Mouse (Mus musculus): Measurements from ENCODE around the gene Lenep. TPM values are rescaled to one million over a fixed set of nuclear protein-coding genes. Genes with fewer than 3 reads are reported as not detected.

Gene Lenep
- polyA plus RNA-seq, 1 experiment = not detected

DNA sequence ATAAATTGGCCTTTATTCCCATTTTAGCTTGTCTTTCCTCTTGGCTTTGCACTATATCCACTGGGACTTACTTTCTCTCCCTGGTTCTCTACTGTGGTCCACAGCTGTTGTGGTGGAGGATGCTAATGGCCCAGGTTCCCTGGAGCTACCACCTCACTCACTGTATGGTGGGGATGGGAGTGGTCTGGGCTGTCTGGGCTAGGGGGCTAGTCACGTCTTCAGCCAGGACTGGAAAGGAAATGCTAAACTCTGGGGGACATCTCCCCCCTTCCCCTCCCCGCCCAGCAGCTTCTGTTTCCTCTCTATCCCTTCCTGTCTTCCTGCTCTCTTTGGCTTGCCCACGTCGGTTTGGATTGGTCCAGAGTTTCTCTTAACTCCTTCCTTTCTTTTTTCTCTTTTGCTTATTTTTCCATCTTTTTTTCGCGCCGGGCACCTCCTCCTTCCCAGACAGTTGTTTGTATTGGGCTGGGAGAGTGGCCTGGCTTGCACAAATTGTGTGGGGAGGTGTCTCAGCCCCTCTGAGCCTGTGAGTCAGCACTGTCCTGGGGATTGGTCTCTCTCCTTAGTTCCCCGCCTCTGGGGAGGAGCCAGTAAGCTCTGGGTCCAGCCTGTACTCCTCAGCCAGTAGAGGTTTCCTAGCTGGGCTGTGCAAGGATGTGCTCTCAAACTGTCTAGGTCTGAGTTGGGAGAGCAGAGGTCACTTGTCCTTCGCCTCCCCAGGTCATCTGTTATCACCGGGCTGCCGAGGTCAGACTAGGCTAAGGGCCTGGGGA, 18.6 kb upstream of the Lenep start:
- TF ChIP-seq POLR2A (IDR thresholded peaks at IDR 0.05; ENCODE audit: low read depth, low read length) = peak; percentile 100
- no peak for TF ChIP-seq CTCF (IDR thresholded peaks at IDR 0.05; ENCODE audit: borderline replicate concordance, insufficient read depth, low read length)
- Histone ChIP-seq H3K27ac (ENCODE audit: insufficient read depth, low read length) (peak overlapping the region; percentile 99), H3K4me3 (ENCODE audit: insufficient read depth, low read length) (peak overlapping the region; percentile 66), H3K4me1 (ENCODE audit: control insufficient read depth, insufficient read depth, low read length) (0 out of 2 replicates have a peak, but pooled peaks cover 4% of the 10 kb centered on the region)

DNA sequence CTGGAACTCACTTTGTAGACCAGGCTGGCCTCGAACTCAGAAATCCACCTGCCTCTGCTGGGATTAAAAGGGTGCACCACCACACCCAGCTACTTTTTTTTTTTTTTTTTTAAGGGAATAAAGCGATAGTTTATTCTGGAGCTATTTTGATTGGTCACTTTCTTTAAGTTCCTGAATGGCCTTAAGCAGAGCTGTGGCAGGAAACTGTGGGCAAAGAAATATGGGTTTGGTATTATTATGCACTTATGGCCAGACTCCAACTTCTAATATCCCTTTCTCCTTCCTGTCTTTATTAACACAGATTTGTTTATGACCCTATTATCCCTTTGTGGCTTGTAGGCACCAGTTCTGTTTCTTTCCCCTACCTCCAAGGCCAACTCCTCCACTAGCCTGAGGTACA, 17.8 kb upstream of the Lenep start:
- H3K4me3 ChIP-seq (ENCODE audit: insufficient read depth, low read length) = peak overlapping the region; percentile 71
- TF ChIP-seq POLR2A (IDR thresholded peaks at IDR 0.05; ENCODE audit: low read depth, low read length) = no peak
- no peak for TF ChIP-seq CTCF (IDR thresholded peaks at IDR 0.05; ENCODE audit: borderline replicate concordance, insufficient read depth, low read length)
- peak overlapping the region; percentile 99 for H3K27ac ChIP-seq (ENCODE audit: insufficient read depth, low read length)
- 0 out of 2 replicates have a peak, but pooled peaks cover 4% of the 10 kb centered on the region for H3K4me1 ChIP-seq (ENCODE audit: control insufficient read depth, insufficient read depth, low read length)

DNA sequence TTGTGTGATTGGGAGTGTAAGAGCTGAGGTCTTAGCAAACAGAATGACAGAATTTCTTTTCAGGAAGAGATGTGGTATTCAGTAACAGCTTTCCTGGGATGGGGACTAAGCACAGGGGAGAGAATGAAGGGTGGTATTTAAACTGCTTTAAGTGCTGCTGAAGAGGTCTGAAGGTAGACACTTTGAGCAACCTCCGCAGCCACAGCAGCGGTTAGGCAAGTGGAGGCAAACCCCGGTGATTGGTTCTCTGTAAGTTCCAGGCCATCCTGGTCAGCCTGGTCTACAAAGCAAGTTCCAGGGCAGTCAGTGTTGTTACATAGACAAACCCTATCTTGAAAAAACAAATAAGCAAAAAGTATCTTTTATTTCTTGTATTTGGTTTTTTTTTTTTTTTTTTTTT, 17.4 kb upstream of the Lenep start:
- TF ChIP-seq CTCF (IDR thresholded peaks at IDR 0.05; ENCODE audit: borderline replicate concordance, insufficient read depth, low read length) (no peak), POLR2A (IDR thresholded peaks at IDR 0.05; ENCODE audit: low read depth, low read length) (peak; percentile 39; the same call in 1 of the 2 replicates)

DNA sequence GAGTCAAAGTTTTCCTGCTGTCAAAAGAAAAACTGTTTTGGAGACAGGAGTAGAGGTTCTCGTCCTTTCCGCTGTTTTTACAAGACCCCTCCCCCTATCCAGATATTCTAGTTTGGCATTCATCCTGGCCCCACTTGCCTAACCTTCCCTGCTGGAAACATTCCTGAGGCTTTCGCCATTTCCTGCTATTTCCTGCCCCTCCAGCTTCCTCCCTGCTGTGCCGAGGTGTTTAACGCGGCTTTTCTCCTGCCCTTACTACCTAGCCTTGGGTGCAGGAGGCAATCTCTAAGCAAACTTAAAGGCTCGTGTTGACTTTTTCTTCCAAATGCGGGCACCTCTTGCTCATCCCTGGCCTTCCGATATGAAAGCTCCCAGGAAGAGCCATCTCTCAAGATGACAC, 17.0 kb upstream of the Lenep start:
- Histone ChIP-seq H3K27ac (ENCODE audit: insufficient read depth, low read length) (peak overlapping the region; percentile 99), H3K4me3 (ENCODE audit: insufficient read depth, low read length) (peak overlapping the region; percentile 71), H3K4me1 (ENCODE audit: control insufficient read depth, insufficient read depth, low read length) (0 out of 2 replicates have a peak, but pooled peaks cover 4% of the 10 kb centered on the region)
- TF ChIP-seq POLR2A (IDR thresholded peaks at IDR 0.05; ENCODE audit: low read depth, low read length) (no peak; the same call in none of the 2 replicates), CTCF (IDR thresholded peaks at IDR 0.05; ENCODE audit: borderline replicate concordance, insufficient read depth, low read length) (no peak)

More for the DNA sequence above, 17.4 kb upstream of the Lenep start:
- Histone ChIP-seq H3K27ac (ENCODE audit: insufficient read depth, low read length) (peak overlapping the region; percentile 99), H3K4me1 (ENCODE audit: control insufficient read depth, insufficient read depth, low read length) (0 out of 2 replicates have a peak, but pooled peaks cover 4% of the 10 kb centered on the region), H3K4me3 (ENCODE audit: insufficient read depth, low read length) (peak overlapping the region; percentile 71)

DNA sequence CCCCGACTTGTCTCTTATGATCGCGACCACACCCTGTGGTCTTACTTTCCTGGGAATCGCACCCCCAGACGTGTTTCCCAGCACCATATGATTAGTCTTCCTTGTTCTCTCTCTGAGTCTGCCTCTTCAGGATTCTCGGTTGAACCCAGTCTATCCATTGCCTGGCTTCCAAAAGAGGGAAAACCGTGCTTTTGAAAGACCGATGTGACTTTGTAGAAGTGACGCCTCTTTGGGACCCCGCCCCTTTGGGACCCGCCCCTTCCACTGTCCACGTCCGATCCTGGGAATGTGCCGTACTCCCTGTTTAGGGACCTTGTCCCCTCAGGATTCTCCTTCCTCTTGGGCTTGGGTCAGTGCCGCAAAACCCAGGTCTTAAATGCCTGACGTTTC, 16.3 kb upstream of the Lenep start:
- H3K27ac ChIP-seq (ENCODE audit: insufficient read depth, low read length) = peak overlapping the region; percentile 99
- TF ChIP-seq CTCF (IDR thresholded peaks at IDR 0.05; ENCODE audit: borderline replicate concordance, insufficient read depth, low read length) (no peak), POLR2A (IDR thresholded peaks at IDR 0.05; ENCODE audit: low read depth, low read length) (peak; percentile 89)
- 0 out of 2 replicates have a peak, but pooled peaks cover 4% of the 10 kb centered on the region for H3K4me1 ChIP-seq (ENCODE audit: control insufficient read depth, insufficient read depth, low read length)
- H3K4me3 ChIP-seq (ENCODE audit: insufficient read depth, low read length) = peak overlapping the region; percentile 71

DNA sequence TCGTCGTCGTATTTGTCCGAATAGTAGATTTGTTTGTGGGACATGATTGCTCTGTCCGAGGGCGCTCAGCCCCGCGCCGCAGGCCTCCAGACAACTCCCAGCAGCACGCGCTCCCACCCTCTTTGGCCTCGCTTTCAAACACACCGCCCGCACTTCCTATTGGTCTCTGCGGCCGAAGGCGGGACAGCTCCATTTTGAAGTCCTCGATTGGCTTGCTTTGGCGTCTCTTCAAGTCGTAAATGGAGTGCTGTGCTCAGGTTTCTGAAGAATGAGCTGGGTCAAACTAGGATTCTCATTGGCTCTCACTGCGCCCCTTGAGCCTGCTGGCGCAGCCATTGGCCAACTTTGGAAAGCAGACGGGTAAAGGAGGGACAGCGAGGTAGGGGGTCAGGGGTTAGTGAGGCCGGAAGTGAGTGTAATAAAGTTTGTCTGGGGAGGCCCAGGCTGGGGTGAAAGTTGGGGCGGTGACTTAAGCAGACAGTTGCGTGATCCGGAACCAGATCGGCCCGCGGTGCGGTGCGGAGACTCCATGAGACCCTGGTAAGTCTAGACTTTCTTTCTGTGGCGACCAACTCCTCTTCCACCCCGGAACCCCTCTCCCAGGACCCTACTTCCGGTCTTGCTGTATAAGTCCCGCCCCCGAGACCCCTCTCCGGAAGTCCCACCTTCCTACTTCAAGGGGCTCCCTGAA, 15.7 kb upstream of the Lenep start, which contains the start of the genes Cks1b and Shc1:
Cks1b (minus strand) TSS at position 214 of the 691 bp plus-strand sequence.
Shc1 (plus strand) TSS at position 274 of the 691 bp plus-strand sequence.
- H3K4me1 ChIP-seq (ENCODE audit: control insufficient read depth, insufficient read depth, low read length) = 0 out of 2 replicates have a peak, but pooled peaks cover 4% of the 10 kb centered on the region
- peak within 1 kb of the TSS; percentile 99 for H3K27ac ChIP-seq (ENCODE audit: insufficient read depth, low read length)
- no peak for TF ChIP-seq CTCF (IDR thresholded peaks at IDR 0.05; ENCODE audit: borderline replicate concordance, insufficient read depth, low read length)
- TF ChIP-seq POLR2A (IDR thresholded peaks at IDR 0.05; ENCODE audit: low read depth, low read length) = peak; percentile 39
- peak within 1 kb of the TSS; percentile 95 for H3K4me3 ChIP-seq (ENCODE audit: insufficient read depth, low read length)

DNA sequence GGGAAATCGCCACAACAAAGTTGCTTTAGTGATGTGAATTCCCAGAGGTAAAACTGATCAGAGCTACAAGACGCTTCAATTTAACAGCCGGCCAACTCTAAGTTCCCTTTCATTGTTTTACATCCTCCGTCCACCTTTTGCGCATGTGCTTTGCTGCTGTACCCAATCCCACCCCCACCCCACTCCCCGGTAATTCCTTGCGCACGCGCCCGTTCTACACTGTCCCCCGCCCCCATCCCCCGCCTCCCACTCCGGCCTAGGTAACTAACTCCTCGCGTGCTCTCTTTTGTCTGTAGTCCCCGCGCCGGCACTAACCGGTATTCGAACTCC, 15.2 kb upstream of the Lenep start:
- H3K4me3 ChIP-seq (ENCODE audit: insufficient read depth, low read length) = peak overlapping the region; percentile 95
- H3K27ac ChIP-seq (ENCODE audit: insufficient read depth, low read length) = peak overlapping the region; percentile 87
- 0 out of 2 replicates have a peak, but pooled peaks cover 4% of the 10 kb centered on the region for H3K4me1 ChIP-seq (ENCODE audit: control insufficient read depth, insufficient read depth, low read length)
- TF ChIP-seq CTCF (IDR thresholded peaks at IDR 0.05; ENCODE audit: borderline replicate concordance, insufficient read depth, low read length) (no peak), POLR2A (IDR thresholded peaks at IDR 0.05; ENCODE audit: low read depth, low read length) (peak; percentile 38)

DNA sequence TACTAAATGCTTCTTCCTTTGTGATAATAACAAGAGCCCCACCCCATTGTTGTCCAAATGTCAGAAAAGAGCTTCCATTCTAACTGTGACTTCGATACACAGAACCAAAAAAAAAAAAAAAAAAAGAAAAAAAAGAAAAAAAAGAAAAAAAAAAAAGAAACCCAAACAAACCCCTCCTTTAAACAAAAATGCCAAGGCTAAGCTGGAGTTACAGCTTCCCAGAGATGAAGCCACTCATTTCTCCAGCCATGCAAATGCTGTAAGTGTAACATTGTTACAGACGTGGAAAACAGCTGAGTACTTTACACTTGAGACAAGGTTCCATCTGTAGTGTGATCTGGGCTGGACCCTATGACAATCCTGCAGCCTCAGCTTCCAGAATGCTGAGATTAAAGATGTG, 14.5 kb upstream of the Lenep start:
- Histone ChIP-seq H3K27ac (ENCODE audit: insufficient read depth, low read length) (peak overlapping the region; percentile 87), H3K4me1 (ENCODE audit: control insufficient read depth, insufficient read depth, low read length) (0 out of 2 replicates have a peak, but pooled peaks cover 4% of the 10 kb centered on the region), H3K4me3 (ENCODE audit: insufficient read depth, low read length) (peak overlapping the region; percentile 95)
- no peak for TF ChIP-seq CTCF (IDR thresholded peaks at IDR 0.05; ENCODE audit: borderline replicate concordance, insufficient read depth, low read length)
- 0 out of 2 replicates have a peak, but pooled peaks have one; percentile 35 for TF ChIP-seq POLR2A (IDR thresholded peaks at IDR 0.05; ENCODE audit: low read depth, low read length)

DNA sequence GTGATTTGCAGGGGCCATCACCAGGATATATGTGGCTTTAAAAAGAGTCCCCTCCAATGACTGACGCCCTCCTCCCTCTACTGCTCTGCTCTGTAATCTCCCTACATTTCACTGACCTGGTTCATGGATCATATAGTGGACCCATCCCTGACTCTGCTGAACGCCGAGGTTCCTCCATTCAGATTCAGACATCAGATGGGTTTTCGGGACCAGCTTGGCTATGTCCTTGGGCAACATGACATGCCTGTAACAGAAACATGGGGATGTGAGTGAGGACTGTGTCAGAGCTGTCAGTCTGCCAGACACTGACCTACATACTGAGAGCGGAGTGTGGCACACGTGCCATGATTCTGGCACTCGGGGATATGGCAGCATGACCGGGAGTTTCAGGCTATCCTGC, 13.6 kb upstream of the Lenep start:
- 0 out of 2 replicates have a peak overlapping the region, but pooled peaks have one; percentile 29 for H3K4me3 ChIP-seq (ENCODE audit: insufficient read depth, low read length)
- TF ChIP-seq CTCF (IDR thresholded peaks at IDR 0.05; ENCODE audit: borderline replicate concordance, insufficient read depth, low read length) = no peak
- TF ChIP-seq POLR2A (IDR thresholded peaks at IDR 0.05; ENCODE audit: low read depth, low read length) = no peak
- no peak overlapping the region for H3K27ac ChIP-seq (ENCODE audit: insufficient read depth, low read length)
- H3K4me1 ChIP-seq (ENCODE audit: control insufficient read depth, insufficient read depth, low read length) = 0 out of 2 replicates have a peak, but pooled peaks cover 4% of the 10 kb centered on the region
